Mouse (Mus musculus): ENCODE measurements at regions not wholly inside any gene's neighbourhood (a gene's known extent, or its start where the extent isn't known, plus 50 kb on each side); places are given as distances from the start of the nearest gene placed in this dataset.
A peak's percentile ranks its signal among the peaks of the same experiment; 100 is the strongest.

- DNase-seq: peak; percentile 52 to 72
Observed at GRCm38 (mm10) chr1:95762244-95762643, 94.9 kb upstream of the St8sia4 start.

- no peak for DNase-seq
Observed at GRCm38 (mm10) chr1:95754071-95754915, 86.9 kb upstream of the St8sia4 start.

GRCm38 (mm10) chr1:95753517-95753916, 86.1 kb upstream of the St8sia4 start:
- no peak for DNase-seq

DNA sequence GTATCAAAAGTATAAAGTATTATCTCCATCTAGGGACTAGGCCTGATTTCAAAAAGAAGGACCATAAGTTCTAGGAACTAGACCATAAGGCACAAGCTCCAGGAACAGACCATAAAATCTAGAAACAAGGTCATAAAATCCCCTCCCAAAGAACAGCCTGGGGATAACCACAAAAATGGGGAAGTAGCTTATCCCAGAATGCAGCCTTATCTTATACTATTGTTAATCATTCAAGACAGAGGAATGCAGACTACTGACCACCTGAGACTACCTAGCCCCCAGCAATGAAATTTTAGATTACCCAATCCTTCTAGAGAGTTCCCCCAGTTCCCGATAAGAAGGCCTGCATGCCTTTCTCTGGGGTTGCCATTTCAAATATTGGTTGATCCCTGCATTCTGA, 81.6 kb upstream of the St8sia4 start:
- no peak for DNase-seq

DNA sequence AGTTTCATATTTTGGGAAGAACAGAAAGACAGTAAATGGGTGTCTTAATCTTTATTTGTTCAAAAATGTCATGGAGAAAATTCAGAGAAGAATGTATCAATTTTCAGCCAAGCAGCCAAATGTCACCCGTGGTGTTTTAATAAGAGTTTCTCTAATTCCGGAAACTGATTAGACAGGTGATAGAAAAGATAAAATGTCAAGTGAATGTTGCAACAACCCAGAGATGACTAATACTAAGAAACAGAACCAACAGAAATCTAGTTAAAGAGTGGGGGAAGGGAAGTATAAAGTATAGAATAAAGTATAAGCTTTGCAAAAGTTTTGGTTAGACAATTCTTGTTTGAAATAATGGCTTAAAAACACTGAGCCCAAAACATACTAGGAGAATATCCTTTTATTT, 79.9 kb upstream of the St8sia4 start:
- DNase-seq: no peak

DNA sequence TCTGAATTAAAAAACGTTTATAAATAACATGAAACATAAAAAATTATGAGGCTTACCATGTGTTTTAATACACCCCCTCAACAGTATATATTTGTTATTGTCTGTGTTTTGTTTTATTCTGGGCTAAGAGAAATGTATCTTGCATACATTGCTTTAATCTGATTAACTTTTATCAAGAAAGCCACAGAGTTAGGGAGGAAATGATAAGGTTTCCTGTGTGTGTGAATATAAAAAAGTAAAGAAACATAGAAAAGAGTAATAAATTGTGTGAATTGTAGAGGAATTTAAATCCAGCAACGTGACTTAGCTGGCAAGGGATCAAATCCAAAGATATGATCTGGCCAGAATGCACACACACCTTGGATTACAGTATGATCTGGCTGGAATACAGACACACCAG, 77.1 kb upstream of the St8sia4 start:
- no peak for DNase-seq

GRCm38 (mm10) chr1:95743334-95743733, 76.0 kb upstream of the St8sia4 start:
- no peak for DNase-seq

DNA sequence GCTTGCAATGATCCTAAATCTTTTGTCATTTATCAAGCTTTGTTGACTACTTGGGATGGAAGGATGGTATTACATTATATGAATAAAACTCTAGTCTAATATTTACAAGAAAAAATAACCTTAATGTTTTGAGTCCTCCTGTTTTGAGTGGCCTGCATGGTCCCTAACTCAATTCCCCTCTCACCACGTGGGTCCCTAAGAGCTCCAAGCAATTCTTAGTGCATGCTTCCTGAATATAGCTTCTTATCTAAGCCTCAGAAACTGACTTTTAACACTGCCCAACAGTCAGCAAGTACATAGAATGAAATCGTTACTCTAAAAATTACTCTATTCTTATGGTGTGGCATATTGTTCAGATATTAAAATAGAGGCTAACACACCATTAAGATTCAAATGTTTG, 52.1 kb upstream of the St8sia4 start:
- no peak for DNase-seq

- DNase-seq: no peak
Observed at GRCm38 (mm10) chr1:95718794-95719193, 51.4 kb upstream of the St8sia4 start.

Data from adrenal gland, postnatal 36 days (tissue).